Comparison of ENCODE assay signal across 13 mouse cellular contexts in genomic region chr16:85176666-85177065, GRCm38 (mm10). TPM values are rescaled to one million over a fixed set of nuclear protein-coding genes. Genes with fewer than 3 reads are reported as not detected.
DNase-seq lines count a peak whose midpoint lies in the region.
"Had no signal": no experiment of that assay in that cellular context is flagged by ENCODE, and none has a peak within 500 bp of the region (broad histone marks: within the 10 kb centered on the region; RNA-seq: fewer than 3 reads in every experiment).

No protein-coding gene starts in this region.

- DNase-seq in heart, adult 18-20 months: peak; percentile 42 to 46
- no peak for DNase-seq in heart, postnatal 25 days (ENCODE audit: low spot score)
- DNase-seq in kidney, postnatal 25 days: peak; percentile 59 to 71
- no peak for DNase-seq in kidney, adult 8-10 months
- DNase-seq in 3T3-L1 (ENCODE audit: low read depth, low spot score): peak; percentile 70
- DNase-seq in heart, postnatal 4 days: peak; percentile 50
- no peak for DNase-seq in right cerebral cortex, adult 18-20 months
- DNase-seq in layer of hippocampus, postnatal 25 days (ENCODE audit: extremely low spot score in 1 of 2, low spot score in 1 of 2): no peak
- DNase-seq: cerebellum, adult 9-10 months; forebrain, postnatal 0 days; liver, postnatal 0 days; spleen, adult 18-20 months; thymus, adult 18-20 months had no signal

- intact Hi-C loops in heart, postnatal 25 days (cut with DNase I): loop anchor here (10.0 kb wide), 2 partner anchors 132 to 628 kb away; partner anchors contain the start of gene Adamts1

RNA-seq across cellular contexts. Expression of gene App, which starts 3.1 kb away (rescaled TPM):
- 100 to 1,000 TPM; 132 to 140 TPM for total RNA-seq in heart, adult 18-20 months (2021)
- total RNA-seq in heart, postnatal 25 days (2021): 100 to 1,000 TPM; 142 to 157 TPM
- 100 to 1,000 TPM; 241 to 243 TPM for total RNA-seq in heart, postnatal 4 days (2021)
- total RNA-seq in layer of hippocampus, postnatal 25 days (2021): 1,000 to 10,000 TPM; 1,211 to 1,267 TPM

Comparison
In these comparisons a context has a peak if more than half of its experiments do, and no peak if none do; other contexts are left out.
1. DNase-seq: peak in heart, adult 18-20 months (2 of 2), kidney, postnatal 25 days (2 of 2), 3T3-L1 (single experiment) and heart, postnatal 4 days (single experiment); none in heart, postnatal 25 days (single experiment), kidney, adult 8-10 months (0 of 2), right cerebral cortex, adult 18-20 months (single experiment) and layer of hippocampus, postnatal 25 days (0 of 2).
2. RNA of gene App, which starts 3.1 kb away (total RNA-seq): 1,211 to 1,267 TPM in layer of hippocampus, postnatal 25 days; 241 to 243 TPM in heart, postnatal 4 days, 142 to 157 TPM in heart, postnatal 25 days and 132 to 140 TPM in heart, adult 18-20 months; every median in the first group is over 4 times any median in the second.